16 mouse cellular contexts compared by ENCODE assay signal in the genomic region with DNA sequence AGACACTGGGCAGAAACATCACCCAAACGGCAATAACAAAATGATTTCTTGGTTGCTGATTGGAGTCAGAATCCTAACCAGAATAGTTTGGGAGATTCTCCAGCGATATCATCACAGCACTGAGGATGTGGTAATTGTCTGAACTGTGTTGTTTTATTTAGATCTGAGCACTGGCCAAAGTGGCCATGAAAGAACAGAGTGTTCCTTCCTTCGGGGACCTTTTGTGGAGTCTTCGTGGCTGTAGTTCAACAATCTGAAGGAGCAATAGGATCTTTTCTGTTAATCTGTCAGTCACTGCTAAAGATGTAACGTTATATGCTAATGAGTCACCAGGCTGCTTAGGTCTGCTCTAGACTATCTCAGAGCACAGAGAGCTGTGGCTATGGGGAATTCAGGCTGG.
"Had no signal": no experiment of that assay in that cellular context is flagged by ENCODE, and none has a peak within 500 bp of the region (broad histone marks: within the 10 kb centered on the region; RNA-seq: fewer than 3 reads in every experiment).

No protein-coding gene starts in this region.

- H3K9me3 ChIP-seq: limb, embryonic 10.5 days; liver, embryonic 15.5 days; megakaryocyte, embryonic 14.5 days; midbrain, embryonic 15.5 days; neural tube, embryonic 12.5 days had no signal

- H3K4me3 ChIP-seq: left cerebral cortex, adult 2 months; limb, embryonic 10.5 days; liver, embryonic 15.5 days; megakaryocyte, embryonic 14.5 days; midbrain, embryonic 15.5 days; neural tube, embryonic 12.5 days had no signal

- H3K4me2 ChIP-seq: liver, embryonic 11.5 days; liver, embryonic 15.5 days; midbrain, embryonic 11.5 days; midbrain, embryonic 15.5 days; neural tube, embryonic 12.5 days had no signal

- H3K4me1 ChIP-seq: limb, embryonic 10.5 days; liver, embryonic 15.5 days; megakaryocyte, embryonic 14.5 days; neural tube, embryonic 12.5 days had no signal

- H3K27me3 ChIP-seq: liver, embryonic 15.5 days; megakaryocyte, embryonic 14.5 days; midbrain, embryonic 15.5 days; neural tube, embryonic 12.5 days had no signal

- H3K36me3 ChIP-seq: limb, embryonic 10.5 days; liver, embryonic 15.5 days; midbrain, embryonic 15.5 days; neural tube, embryonic 12.5 days had no signal

- H3K9ac ChIP-seq: liver, embryonic 15.5 days; midbrain, embryonic 15.5 days; neural tube, embryonic 12.5 days had no signal

- H3K27ac ChIP-seq: left cerebral cortex, adult 2 months; limb, embryonic 10.5 days; liver, embryonic 15.5 days; macrophage; midbrain, embryonic 15.5 days; neural tube, embryonic 12.5 days had no signal

- ATAC-seq: midbrain, embryonic 15.5 days had no signal

- DNase-seq: kidney, adult 9 months; kidney, postnatal 10 days; lung, adult 2 months; lung, postnatal 10 days; retina, postnatal 1 day; right cerebral cortex, postnatal 4 days; thymus, postnatal 36 days had no signal
